ENCODE assay signal across 8 mouse cellular contexts in genomic region chrX:48034144-48035113, GRCm38 (mm10). TPM values are rescaled to one million over a fixed set of nuclear protein-coding genes. Genes with fewer than 3 reads are reported as not detected.
A peak's percentile ranks its signal among the peaks of the same experiment; 100 is the strongest.
DNase-seq lines count a peak whose midpoint lies in the region; ATAC-seq and TF ChIP-seq lines count a peak whose summit lies in the region.

Gene Apln (minus strand): TSS chrX:48034853.

- peak within 1 kb of the TSS; percentile 57 for H3K9ac ChIP-seq in forebrain, embryonic 16.5 days (replicated peaks; ENCODE audit: low read depth, low read length)
- peak within 1 kb of the TSS; percentile 33; the same call in 1 of the 2 replicates for H3K9ac ChIP-seq in hindbrain, postnatal 0 days (replicated peaks; ENCODE audit: low read length)
- peak within 1 kb of the TSS; percentile 43 for H3K9ac ChIP-seq in midbrain, embryonic 12.5 days (replicated peaks)

- TF ChIP-seq CTCF in hindbrain, postnatal 0 days (IDR thresholded peaks at IDR 0.05; ENCODE audit: low read depth) = no peak

- 19% methylated on average over 55 of the region's 73 CpGs for WGBS in forebrain, embryonic 16.5 days
- 28% methylated on average over 70 of the region's 73 CpGs for WGBS in hindbrain, postnatal 0 days
- WGBS in limb, embryonic 10.5 days = 11% methylated on average over 70 of the region's 73 CpGs
- WGBS in midbrain, embryonic 12.5 days = 15% methylated on average over 69 of the region's 73 CpGs

- H3K27ac ChIP-seq in forebrain, embryonic 16.5 days (ENCODE audit: low read length) = no peak within 1 kb of the TSS
- H3K27ac ChIP-seq in hindbrain, postnatal 0 days = no peak within 1 kb of the TSS
- peak within 1 kb of the TSS; percentile 86 for H3K27ac ChIP-seq in limb, embryonic 10.5 days
- no peak within 1 kb of the TSS for H3K27ac ChIP-seq in midbrain, embryonic 12.5 days (replicated peaks)

- peak; percentile 76 for ATAC-seq in forebrain, embryonic 16.5 days
- peak; percentile 56 for ATAC-seq in hindbrain, postnatal 0 days
- peak; percentile 78 for ATAC-seq in midbrain, embryonic 12.5 days (ENCODE audit: low FRiP score, low read depth)

- no peaks in the 10 kb centered on the region for H3K9me3 ChIP-seq in forebrain, embryonic 16.5 days (ENCODE audit: control insufficient read depth, low read length)
- H3K9me3 ChIP-seq in hindbrain, postnatal 0 days (ENCODE audit: low read length) = no peaks in the 10 kb centered on the region
- no peaks in the 10 kb centered on the region for H3K9me3 ChIP-seq in limb, embryonic 10.5 days (replicated peaks)
- H3K9me3 ChIP-seq in midbrain, embryonic 12.5 days = no peaks in the 10 kb centered on the region

- no peaks in the 10 kb centered on the region; the same call in 1 of the 2 replicates for H3K27me3 ChIP-seq in forebrain, embryonic 16.5 days (replicated peaks; ENCODE audit: control insufficient read depth, insufficient read depth, low read length)
- H3K27me3 ChIP-seq in hindbrain, postnatal 0 days (ENCODE audit: insufficient read depth, low read length) = no peaks in the 10 kb centered on the region
- H3K27me3 ChIP-seq in limb, embryonic 10.5 days (ENCODE audit: low read depth, poor library complexity, severe bottlenecking) = peaks cover 66% of the 10 kb centered on the region
- H3K27me3 ChIP-seq in midbrain, embryonic 12.5 days = peaks cover 57% of the 10 kb centered on the region

- H3K4me1 ChIP-seq in forebrain, embryonic 16.5 days (replicated peaks; ENCODE audit: control insufficient read depth, insufficient read depth, low read length) = peaks cover 6% of the 10 kb centered on the region; the same call in 1 of the 2 replicates
- no peaks in the 10 kb centered on the region for H3K4me1 ChIP-seq in hindbrain, postnatal 0 days (ENCODE audit: insufficient read depth, low read length)
- H3K4me1 ChIP-seq in limb, embryonic 10.5 days = 0 out of 2 replicates have a peak, but pooled peaks cover 5% of the 10 kb centered on the region
- H3K4me1 ChIP-seq in midbrain, embryonic 12.5 days = peaks cover 7% of the 10 kb centered on the region; the same call in 1 of the 2 replicates

- H3K4me2 ChIP-seq in forebrain, embryonic 16.5 days (ENCODE audit: low read length) = peak within 1 kb of the TSS; percentile 80
- H3K4me2 ChIP-seq in hindbrain, postnatal 0 days (ENCODE audit: low read depth, low read length) = peak within 1 kb of the TSS; percentile 76
- peak within 1 kb of the TSS; percentile 75 for H3K4me2 ChIP-seq in midbrain, embryonic 12.5 days (replicated peaks)

- peak; percentile 27 to 39 for DNase-seq in heart, adult 18-20 months
- no peak for DNase-seq in heart, adult 8-10 months (ENCODE audit: low spot score)
- DNase-seq in cerebellum, adult 11 months = peak; percentile 43
- DNase-seq in hindbrain, postnatal 0 days (ENCODE audit: low spot score) = peak; percentile 28
- peak; percentile 59 for DNase-seq in limb, embryonic 10.5 days (ENCODE audit: low spot score)
- DNase-seq in testis, postnatal 10 days (ENCODE audit: low spot score) = peak; percentile 63

- H3K4me3 ChIP-seq in forebrain, embryonic 16.5 days (replicated peaks; ENCODE audit: low read length) = peak within 1 kb of the TSS; percentile 50
- peak within 1 kb of the TSS; percentile 43 for H3K4me3 ChIP-seq in hindbrain, postnatal 0 days (ENCODE audit: low read length)
- peak within 1 kb of the TSS; percentile 60 for H3K4me3 ChIP-seq in limb, embryonic 10.5 days
- peak within 1 kb of the TSS; percentile 50 for H3K4me3 ChIP-seq in midbrain, embryonic 12.5 days

- H3K36me3 ChIP-seq in forebrain, embryonic 16.5 days (ENCODE audit: control insufficient read depth, insufficient read depth) = no peaks in the 10 kb centered on the region
- H3K36me3 ChIP-seq in hindbrain, postnatal 0 days (ENCODE audit: insufficient read depth, low read length) = no peaks in the 10 kb centered on the region
- H3K36me3 ChIP-seq in limb, embryonic 10.5 days = no peaks in the 10 kb centered on the region
- no peaks in the 10 kb centered on the region for H3K36me3 ChIP-seq in midbrain, embryonic 12.5 days

RNA-seq across cellular contexts. Expression of gene Apln, which starts in this region (rescaled TPM):
- total RNA-seq in heart, adult 18-20 months (2021) = 10 to 100 TPM in 1 of 2 experiments, 1 to 10 TPM in 1; 4.6 to 15.9 TPM
- 10 to 100 TPM in 2 of 4 experiments, 1 to 10 TPM in 2; 3.0 to 13.5 (median 10.0) TPM for total RNA-seq in heart, adult 8-10 months (2022)
- 5.7 and 5.9 TPM in 2 replicates for polyA plus RNA-seq in forebrain, embryonic 16.5 days (2015; fragmentation: Nextera tagmentation; extraction: Ambion mirVana)
- 8.9 and 11.1 TPM in 2 replicates for total RNA-seq in hindbrain, postnatal 0 days (2014; rRNA removed)
- 1.7 TPM in 2 replicates for polyA plus RNA-seq in hindbrain, postnatal 0 days (2015; fragmentation: Nextera tagmentation; extraction: Ambion mirVana)
- 4.8 and 5.1 TPM in 2 replicates for polyA plus RNA-seq in limb, embryonic 10.5 days (2016; fragmentation: Nextera tagmentation; extraction: Ambion mirVana)
- 3.5 and 4.1 TPM in 2 replicates for polyA plus RNA-seq in midbrain, embryonic 12.5 days (2016; fragmentation: Nextera tagmentation; extraction: Ambion mirVana)
